Mouse (Mus musculus) B cell, adult 2 months (primary cell): ENCODE results near the gene Gm16867.
"Not testable (repeated sequence)": the region's sequence is repeated elsewhere in the genome, so short reads cannot be mapped to it uniquely, and the experiment has no call there.

Source experiments
- DNase-seq, 2 experiments: peaks; one replicate each; pipeline ENCODE4 v3.0.0; 2022

Gm16867 gene

GRCm38 (mm10) chr14:69464465-69464864 is 38.7 kb downstream of the Gm16867 start:
- not testable (repeated sequence) for DNase-seq

DNA sequence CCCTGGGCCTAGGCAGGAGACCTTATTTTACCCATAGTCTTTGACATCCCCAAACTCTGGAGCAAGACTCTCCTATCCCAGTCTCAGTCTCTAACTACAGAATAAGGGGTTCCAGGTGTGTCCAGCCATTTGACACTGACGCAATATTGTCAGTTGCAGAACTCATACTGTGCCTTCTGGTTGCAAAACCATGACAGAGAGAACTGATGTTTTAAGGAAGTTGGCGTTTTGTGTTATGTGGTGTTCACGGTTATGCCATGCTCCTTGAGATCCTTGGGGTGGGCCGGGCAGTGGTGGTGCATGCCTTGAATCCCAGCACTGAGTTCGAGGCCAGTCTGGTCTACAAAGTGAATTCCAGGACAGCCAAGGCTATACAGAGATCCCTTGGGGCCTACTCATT is 45.5 kb downstream of the Gm16867 start:
- DNase-seq = not testable (repeated sequence)

GRCm38 (mm10) chr14:69454640-69455039 is 48.5 kb downstream of the Gm16867 start:
- DNase-seq = not testable (repeated sequence)

- DNase-seq = not testable (repeated sequence)
Observed at GRCm38 (mm10) chr14:69448845-69449244, 54.3 kb downstream of the Gm16867 start.

- DNase-seq = not testable (repeated sequence)
Observed at GRCm38 (mm10) chr14:69447006-69447405, 56.2 kb downstream of the Gm16867 start.

DNA sequence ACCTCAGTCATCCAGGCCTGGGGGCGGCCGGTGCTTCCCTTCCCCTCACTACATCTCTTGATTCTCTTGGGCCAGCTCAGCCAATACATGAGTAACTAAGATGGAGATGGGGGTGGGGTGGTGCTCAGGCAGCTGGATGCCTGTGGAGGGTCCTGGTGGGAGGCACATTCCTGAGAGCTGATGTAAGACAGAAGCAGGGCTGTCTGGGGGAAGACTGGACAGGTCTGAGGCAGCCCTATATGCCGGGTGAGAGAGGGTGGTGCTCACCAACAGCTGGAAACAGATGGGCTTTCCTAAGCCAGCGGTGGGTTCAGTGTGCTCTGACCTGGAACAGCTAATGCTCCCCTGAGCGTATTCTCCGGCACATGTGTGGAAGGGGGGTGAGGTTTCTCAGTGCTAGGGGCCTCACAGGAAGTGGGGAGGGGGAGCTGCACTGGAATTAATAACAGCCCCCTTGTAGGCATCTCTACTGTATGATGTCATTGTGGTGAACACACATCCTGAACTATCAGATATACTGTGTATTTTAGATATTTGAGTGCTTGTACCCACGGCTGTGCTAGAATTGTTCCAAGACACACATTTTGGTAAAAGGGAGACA is 60.0 kb downstream of the Gm16867 start:
- DNase-seq = not testable (repeated sequence)

- DNase-seq = not testable (repeated sequence)
Observed at GRCm38 (mm10) chr14:69440955-69441354, 62.2 kb downstream of the Gm16867 start.

DNA sequence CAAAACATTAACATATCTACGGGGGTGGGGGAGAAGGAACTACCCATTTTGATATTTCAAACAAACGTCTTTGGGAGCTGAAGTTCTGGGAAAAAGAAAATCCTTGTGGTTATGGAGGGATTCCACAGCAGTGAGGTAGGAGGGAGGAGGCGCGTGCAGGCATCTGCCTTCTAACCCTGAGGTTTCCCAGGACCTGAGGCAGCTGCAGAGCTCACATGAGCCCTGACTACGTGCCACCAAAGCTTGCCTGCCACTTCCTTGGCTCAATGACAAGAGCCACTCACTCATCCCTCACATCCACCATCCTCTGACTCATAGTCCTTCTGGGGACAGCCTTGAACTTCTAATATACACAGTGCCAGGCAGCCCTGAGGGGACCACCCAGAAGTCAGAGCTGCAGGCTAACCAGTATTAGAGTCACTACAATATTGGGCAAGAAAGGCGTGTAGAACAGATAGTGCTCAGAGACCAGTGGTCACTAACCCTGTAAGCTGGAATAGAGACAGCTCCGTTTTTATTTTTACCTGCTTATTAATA is 64.4 kb downstream of the Gm16867 start:
- DNase-seq = not testable (repeated sequence)

- not testable (repeated sequence) for DNase-seq
Observed at GRCm38 (mm10) chr14:69421003-69421402, 82.2 kb downstream of the Gm16867 start.

DNA sequence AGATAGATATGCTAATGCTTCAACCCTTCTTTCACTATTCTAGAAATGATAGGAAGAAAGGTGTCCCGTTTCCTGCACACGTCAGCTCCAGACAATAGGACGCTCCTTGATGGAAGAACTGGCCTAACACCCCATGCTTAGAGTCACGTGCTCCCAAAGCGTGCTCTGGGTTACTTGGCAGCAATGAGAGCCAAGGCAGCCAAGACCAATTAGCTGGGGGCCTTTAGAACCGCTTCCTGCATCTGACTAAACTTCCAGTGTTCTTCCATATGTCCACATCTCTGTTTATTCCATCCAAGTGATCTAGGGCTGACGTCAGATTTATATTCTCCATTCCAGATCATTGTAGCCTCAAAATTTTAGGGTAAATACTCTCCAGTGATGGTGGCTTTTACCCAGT is 85.6 kb downstream of the Gm16867 start:
- not testable (repeated sequence) for DNase-seq
